Mouse (Mus musculus): ENCODE results near the gene Gpat3.

The Gpat3 gene

DNA sequence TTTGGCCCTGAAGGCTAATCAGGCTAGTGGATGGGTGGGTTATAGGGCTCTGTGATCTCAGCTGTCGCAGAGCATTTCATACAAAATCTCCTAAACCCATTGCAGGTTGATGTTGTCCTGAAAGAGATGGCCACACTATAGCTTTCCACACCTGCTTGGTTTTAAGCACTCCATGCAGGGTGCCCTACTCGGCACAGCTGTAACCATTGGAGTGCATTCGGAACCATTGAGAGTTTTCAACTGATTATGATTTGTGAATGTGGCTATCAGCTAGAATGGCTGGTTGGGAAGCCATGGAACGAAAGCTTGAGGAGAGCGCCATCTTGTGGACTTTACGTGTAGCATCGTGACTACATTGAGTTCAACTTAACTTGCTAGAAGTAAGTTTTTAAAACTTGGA is 69.5 kb downstream of the Gpat3 start:
- DNase-seq (ENCODE audit: low read depth, low spot score): peak; percentile 40

DNA sequence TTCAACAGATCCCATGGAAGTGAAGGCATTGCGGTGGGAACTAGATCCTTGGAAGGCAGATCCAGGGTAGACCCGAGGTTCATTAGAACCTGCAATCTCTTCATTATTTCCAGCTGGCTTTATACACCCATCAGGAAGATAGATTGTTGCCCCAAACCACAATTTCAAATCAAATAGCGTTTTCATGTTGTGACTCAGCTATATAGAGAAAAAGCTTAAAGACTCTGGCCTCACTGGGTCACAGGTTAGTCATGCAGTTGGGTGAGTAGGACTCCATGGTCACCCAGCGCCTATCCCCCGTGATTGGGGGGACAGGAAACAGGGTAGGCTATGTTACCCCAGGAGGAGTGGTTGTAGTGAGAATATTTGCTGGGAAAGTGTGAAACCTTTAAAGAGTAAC is 69.9 kb downstream of the Gpat3 start:
- DNase-seq (ENCODE audit: low read depth, low spot score): no peak

- DNase-seq (ENCODE audit: low read depth, low spot score): no peak
Measured at GRCm38 (mm10) chr5:100916416-100916815, 70.9 kb downstream of the Gpat3 start.

DNA sequence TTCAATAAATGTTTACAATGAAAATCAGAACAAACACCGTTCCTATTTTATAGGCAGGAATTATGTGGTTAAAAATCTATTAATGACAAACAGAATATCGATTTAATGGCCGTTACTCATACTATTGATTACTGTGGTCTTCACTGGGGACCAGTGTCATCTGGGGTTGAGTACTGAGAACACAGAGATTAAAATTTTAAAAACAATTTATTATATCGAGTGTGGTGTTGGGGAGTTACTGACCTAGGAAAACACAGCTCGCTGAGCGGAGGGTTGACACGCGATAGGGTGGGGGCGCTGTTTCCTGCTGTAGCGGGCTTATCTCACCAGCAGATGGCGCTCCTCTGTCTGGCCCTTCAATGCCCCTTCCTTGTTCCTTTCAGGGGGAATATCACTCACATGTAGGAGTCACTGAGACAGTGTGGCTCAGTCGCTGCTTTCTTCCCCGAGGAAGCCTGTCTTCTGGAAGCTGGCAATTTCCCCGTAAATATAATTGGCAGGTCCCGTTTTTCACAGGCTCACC is 71.8 kb downstream of the Gpat3 start:
- no peak for DNase-seq (ENCODE audit: low read depth, low spot score)

GRCm38 (mm10) chr5:100919069-100919468 is 73.6 kb downstream of the Gpat3 start:
- peak; percentile 25 for DNase-seq (ENCODE audit: low read depth, low spot score)

GRCm38 (mm10) chr5:100929698-100930097 is 84.2 kb downstream of the Gpat3 start:
- DNase-seq (ENCODE audit: low read depth, low spot score): no peak

DNA sequence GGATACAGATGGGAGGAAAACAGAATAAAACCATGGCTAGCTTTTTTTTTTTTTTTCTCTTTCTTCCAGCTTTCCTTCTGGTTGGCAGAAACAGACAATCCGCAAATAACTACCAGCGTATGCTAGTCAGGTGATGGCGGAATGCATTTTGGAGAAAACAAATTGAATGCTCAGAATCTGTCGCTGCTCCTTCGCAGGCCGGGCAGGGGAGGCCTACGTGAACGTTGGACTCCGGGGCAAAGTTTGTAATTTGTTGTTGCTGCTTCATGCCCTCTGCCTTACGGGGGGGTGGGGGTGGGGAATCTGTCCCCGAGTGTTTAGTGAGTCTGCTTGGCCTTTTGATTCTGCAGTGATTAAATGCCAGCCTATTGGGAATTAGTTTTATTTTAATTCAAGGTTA is 98.2 kb downstream of the Gpat3 start:
- DNase-seq (ENCODE audit: low read depth, low spot score): no peak

DNA sequence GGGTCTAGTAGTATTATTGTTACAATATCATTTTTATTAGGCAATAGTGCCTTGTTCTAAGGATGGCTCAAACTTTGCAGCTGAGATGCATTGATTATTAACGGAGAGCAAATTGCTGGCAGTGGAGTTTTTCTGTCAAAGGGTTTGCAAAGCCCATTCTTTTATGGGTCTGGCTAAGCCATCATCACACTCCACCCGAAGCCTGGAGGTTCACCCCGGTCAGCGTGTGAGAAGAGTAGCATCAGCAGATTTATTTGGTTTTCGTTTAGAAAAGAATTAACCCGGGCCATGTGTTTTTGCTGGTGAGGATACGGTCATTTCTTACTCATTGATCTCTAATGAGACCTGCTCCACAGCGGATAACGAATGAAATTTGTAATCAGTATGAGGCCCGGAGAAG is 99.8 kb downstream of the Gpat3 start:
- no peak for DNase-seq (ENCODE audit: low read depth, low spot score)

Data from skeletal muscle tissue, adult 2 months (tissue).